Mouse (Mus musculus) ovary, postnatal 10 days (tissue): ENCODE data around the gene Ganc.
A peak's percentile ranks its signal among the peaks of the same experiment; 100 is the strongest.

Experiments used
- DNase-seq: peaks from one replicate; pipeline ENCODE4 v3.0.0; 2022; ENCODE audit warnings: low spot score

Gene Ganc

DNA sequence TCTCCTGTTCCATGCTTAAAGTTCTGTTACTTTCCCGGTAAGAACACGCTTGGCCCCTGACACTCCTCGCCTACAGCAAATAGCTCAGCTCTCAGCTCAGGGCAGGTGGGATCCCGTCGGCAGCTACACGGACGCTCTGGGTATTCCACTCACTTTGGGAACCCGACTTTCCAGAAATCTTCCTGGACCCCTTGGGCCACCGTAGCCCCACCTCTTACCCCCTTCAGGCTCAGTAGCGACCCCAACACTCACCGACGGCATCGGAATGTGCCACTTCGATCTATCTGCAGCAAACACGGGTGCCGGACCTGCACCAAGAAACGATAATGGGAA is at the start of gene Ganc:
Gene Ganc (plus strand): TSS at position 244 of the 333 bp plus-strand sequence.
- no peak for DNase-seq

DNA sequence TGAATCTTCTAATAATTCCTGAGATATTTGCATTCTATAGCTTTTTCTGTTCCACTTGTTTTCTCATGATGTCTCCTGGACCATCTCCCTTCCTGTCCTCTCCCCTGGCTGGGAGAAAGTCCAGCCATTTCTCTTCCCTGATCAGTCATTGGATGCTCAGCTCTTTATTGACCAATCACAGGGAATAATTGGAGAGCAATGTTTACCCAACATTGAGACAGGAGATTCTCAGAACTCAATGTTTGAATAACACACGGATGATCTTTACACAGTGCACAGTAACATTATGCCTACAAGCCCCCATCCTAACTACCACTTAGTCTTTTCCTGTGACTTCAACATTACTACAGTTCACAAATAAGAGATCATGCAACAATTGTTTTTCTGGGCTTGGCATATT is 43.3 kb upstream of the Ganc start:
- no peak for DNase-seq

DNA sequence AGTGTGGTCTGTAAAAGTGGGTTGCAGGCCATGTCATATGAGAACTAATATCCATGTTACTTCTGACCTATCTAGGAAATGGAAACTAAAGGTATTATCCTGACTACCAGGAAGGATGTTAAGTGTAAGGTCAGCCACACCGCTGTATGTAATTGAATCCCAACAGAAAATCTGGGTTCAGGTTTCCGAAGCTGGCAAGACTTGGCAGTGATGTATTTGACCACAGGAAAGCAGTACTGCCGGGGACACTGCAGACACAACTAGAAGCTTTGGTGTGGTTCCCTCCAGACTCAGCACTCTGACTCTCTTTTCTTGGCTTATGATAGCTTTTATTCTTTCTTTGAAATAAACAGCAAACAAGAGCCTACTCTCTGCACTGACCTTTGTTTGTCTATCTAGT is 37.2 kb upstream of the Ganc start:
- no peak for DNase-seq

- DNase-seq, result no peak
Measured at GRCm38 (mm10) chr2:120367416-120368207, 36.1 kb upstream of the Ganc start.

DNA sequence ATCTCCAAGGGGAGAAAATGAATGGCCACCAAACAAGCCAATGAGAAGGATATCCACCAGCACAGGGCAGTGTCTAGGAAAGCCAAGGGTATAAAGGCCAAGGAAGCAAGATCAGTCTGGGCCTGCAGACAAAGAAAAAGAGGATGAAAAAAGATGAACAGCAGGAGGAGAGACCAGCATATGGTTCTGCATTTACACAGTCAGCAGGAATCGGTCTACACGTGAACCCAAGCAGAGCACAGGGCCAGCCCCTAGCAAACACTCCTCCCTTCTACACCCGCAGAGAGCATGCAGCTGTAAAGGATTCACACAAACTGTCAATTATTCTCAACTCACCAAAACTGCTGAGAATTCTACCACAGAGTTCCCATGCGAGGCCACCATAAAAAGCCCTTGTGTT is 29.8 kb upstream of the Ganc start:
- DNase-seq, result no peak

DNA sequence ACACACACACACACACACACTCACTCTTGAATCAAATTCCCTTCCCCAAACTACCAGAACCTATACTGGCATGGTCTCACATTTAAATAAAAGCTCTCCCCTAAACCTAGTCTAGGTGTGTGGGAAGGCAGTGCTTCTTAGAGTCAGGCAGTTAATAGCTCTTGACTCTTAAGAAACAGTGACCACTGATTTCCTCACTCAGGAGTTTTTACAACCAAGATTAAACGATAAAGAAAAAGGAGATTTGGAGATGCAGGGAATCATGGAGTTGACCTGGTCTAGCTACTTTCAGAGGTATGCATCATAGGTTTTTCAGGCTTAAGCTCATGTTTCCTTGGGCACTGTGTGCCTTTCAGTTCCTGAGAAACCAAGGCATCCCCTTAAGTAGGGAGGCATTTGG is 17.4 kb upstream of the Ganc start:
- no peak for DNase-seq

DNA sequence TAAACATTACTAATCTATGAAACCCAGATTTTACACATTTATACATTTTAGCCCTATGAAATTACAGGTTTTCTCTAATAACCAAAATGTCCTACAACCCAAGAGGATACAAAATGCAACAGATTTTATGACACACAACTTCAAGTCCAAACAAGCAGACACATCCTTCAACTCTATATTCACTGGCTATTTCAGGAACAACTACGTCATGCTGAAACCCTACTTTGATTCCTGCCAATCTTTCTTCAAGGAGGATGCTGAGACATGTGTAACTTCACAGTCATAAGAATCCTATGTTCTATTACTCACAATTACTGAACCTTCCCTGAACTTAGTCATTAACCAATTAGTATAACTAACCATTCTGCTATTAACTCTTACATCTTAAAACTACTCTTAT is 16.4 kb upstream of the Ganc start:
- DNase-seq, result no peak

- DNase-seq, result no peak
Measured at GRCm38 (mm10) chr2:120389376-120389775, 14.3 kb upstream of the Ganc start.

DNA sequence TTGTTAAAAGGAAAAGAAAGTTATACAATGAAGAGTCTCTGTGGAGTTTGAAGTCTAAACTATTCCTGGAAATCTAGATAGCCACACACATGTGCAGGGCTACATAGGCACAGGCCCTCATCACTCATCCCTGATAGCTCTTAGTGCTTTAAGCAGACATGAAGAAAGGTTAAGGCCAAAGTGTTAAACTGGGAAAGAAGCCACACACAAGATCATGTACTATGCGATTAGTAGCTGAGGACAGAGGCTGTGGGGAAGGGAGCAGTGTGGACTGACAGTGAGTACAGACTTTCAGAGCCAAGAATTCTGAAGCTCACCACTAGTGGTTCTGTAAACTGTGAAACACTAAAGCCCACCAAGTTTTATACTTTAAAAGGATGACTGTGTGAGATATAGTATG is 12.8 kb upstream of the Ganc start:
- DNase-seq, result no peak

DNA sequence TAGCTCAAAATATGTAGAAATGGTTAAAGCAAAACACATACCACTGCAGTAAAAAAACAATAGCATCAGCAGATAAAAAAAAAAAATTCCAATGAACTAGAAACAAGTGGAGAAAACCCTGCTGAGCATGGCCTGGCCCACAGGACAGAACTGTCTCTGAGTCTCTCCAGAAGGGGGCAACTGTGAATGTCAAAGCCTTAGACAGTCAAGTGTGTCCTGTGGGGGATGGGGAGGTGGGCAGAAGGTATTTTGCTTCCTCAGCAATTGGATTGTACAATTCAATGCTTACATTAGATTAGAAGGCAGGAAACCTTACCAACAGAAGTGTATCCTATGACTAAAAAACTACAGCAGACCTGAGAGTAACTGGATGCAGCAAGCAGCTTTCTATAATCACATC is 11.3 kb upstream of the Ganc start:
- no peak for DNase-seq

DNA sequence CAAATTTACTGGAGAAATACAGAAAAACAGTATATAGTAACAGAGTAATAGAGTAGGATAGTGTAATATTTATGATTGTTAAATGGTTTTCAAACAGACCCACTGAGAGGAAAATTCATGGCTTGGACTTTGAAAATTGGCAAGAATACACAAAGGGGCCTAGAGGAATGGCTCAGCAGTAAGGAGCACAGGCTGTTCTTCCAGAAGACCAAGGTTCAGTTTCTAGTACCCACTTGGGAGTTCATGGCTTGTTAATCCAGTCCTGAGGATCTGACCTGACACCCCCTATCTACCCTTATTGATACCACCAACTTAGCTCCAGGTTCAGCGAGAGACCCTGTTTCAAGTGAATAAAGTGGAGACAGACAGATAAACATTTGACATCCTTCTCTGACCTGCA is 5.7 kb upstream of the Ganc start:
- DNase-seq, result no peak

GRCm38 (mm10) chr2:120402813-120403212 is 883 bp upstream of the Ganc start:
- no peak for DNase-seq

- peak; percentile 78 for DNase-seq
Measured at GRCm38 (mm10) chr2:120403986-120404822, 508 bp downstream of the Ganc start, which contains the start of gene Tmem87a. Gene Tmem87a (minus strand): TSS chr2:120404113.

- no peak for DNase-seq
Measured at GRCm38 (mm10) chr2:120404823-120405765, 1.4 kb downstream of the Ganc start.

DNA sequence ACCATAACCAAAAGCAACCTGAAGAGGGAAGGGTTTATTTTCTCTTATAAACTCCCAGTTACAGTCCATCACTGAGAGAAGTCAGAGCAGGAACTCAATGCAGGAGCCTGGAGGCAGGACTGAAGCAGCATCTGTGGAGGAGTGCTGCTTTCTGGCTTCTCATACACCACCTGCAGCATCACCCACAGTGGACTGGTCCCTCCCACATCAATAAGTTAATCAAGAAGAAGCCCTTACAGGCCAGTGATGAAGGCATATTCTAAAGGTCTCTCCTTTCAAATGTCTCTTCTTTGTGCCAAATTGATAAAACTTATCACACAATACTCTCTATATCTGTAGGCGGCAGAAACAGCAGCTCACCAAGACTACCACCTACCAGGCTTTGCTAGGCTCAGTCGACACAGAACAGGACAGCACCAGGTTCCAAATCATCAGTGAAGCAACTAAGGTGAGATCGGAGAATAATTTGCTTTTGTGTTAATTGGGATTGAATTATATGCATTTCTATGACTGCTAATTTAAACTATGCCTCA is 7.5 kb downstream of the Ganc start:
- DNase-seq, result no peak

DNA sequence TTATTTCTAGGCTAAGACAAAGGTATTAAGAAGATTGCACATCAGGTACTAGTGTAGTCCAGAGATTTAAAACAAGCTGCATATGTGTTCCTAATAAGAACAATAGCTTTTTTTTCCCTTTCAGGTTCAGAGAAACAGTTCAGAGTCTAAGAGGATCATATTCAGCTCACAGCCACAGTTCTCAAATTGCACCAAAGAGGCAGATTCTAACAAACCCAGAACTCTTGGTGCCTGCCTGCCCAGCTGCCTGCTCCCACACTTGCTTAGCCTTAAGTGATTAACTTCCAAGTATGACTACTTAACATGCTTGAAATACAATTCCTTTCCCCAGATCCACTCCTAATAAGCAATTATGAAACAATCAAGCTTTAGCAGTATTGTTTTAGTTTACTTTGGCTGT is 10.4 kb downstream of the Ganc start:
- no peak for DNase-seq

- no peak for DNase-seq
Measured at GRCm38 (mm10) chr2:120414738-120415414, 11.2 kb downstream of the Ganc start.

DNA sequence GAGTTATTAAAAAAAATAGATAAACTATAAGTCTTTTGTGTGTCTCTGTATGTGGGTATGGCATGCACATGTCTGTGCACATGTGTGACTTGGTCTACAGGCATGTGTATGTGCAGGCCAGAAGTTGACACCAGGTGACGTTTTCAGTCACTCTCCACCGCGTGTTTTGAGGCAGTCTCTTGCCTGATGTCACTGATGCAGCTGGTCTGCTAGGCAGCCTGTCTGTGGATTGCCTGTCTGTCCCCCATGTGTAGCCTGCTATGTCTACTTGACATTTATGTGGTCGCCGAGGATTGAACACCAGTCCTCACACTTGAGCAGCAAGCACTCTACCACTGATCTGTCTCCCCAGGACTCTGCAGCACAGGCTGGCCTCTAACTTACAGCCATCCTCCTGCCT is 20.7 kb downstream of the Ganc start:
- DNase-seq, result no peak

- DNase-seq, result no peak
Measured at GRCm38 (mm10) chr2:120444486-120444885, 40.8 kb downstream of the Ganc start.

DNA sequence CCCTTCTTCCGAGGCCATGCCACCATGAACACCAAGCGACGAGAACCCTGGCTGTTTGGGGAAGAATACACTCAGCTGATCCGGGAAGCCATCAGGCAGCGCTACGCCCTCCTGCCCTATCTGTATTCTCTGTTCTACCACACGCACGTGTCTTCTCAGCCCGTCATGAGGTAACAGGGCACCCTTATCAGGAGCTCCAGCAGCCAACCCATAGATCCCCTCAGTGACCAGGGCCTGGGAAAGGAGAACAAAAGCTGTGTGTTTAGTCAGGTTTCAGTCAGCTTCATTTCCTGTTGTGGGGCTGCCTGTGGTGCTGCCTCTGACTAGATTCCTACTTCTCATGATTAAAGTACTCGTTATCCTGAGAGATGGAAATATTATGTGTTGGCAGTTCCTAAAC is 42.7 kb downstream of the Ganc start:
- DNase-seq, result no peak

- no peak for DNase-seq
Measured at GRCm38 (mm10) chr2:120447306-120447705, 43.6 kb downstream of the Ganc start.
